Mouse (Mus musculus) liver, postnatal 0 days (tissue): Measurements from ENCODE around the gene Them7.

Experiments used
- CTCF ChIP-seq: sonication (generic); IDR thresholded peaks from 2 replicates; pipeline ENCODE4 v1.5.1; 2016; ENCODE audit warnings: antibody characterized with exemption, low read depth
- EP300 ChIP-seq: IDR thresholded peaks from 2 replicates; pipeline ENCODE4 v1.6.1; 2016; ENCODE audit warnings: antibody characterized with exemption, low read depth, mild to moderate bottlenecking

DNA sequence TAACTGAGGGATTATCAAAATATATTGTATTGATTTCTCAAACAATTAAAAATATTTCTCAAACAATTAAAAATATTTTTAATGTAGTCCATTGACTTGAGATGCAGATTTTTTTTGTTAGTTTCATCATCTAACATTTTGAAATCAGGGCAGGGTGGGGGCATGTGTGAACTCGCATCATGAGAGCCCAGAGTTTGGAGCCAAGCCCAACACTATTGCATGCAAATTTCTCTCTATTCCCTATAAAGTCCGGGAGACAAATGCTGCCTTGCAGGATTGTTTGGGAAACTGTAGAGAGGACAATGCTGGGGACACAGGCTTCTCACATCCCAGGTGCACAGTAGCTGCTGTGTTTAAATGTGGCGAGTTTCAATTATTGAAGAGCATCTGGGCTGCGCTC is 151.6 kb downstream of the Them7 start:
- TF ChIP-seq CTCF (no peak), EP300 (no peak)
